Mouse (Mus musculus) retina, postnatal 1 day (tissue): Measurements from ENCODE around the gene Traf5.

Experiments used
- DNase-seq: peaks from one replicate; pipeline ENCODE4 v3.0.0-alpha.2; 2012

Gene Traf5

GRCm38 (mm10) chr1:192090689-192091567, 1.4 kb downstream of the Traf5 start:
- DNase-seq = no peak

- no peak for DNase-seq
Measured at GRCm38 (mm10) chr1:192090281-192090680, 2.1 kb downstream of the Traf5 start.

GRCm38 (mm10) chr1:192089208-192090166, 2.9 kb downstream of the Traf5 start:
- DNase-seq = peak; percentile 21

- no peak for DNase-seq
Measured at GRCm38 (mm10) chr1:192088011-192088410, 4.3 kb downstream of the Traf5 start.

- DNase-seq = no peak
Measured at GRCm38 (mm10) chr1:192087098-192087497, 5.3 kb downstream of the Traf5 start.

GRCm38 (mm10) chr1:192086279-192087037, 5.9 kb downstream of the Traf5 start:
- DNase-seq = no peak

- DNase-seq = no peak
Measured at GRCm38 (mm10) chr1:192085218-192085617, 7.1 kb downstream of the Traf5 start.

GRCm38 (mm10) chr1:192082646-192083045, 9.7 kb downstream of the Traf5 start:
- DNase-seq = no peak

GRCm38 (mm10) chr1:192081129-192081528, 11.2 kb downstream of the Traf5 start:
- DNase-seq = no peak

GRCm38 (mm10) chr1:192079121-192079520, 13.2 kb downstream of the Traf5 start:
- no peak for DNase-seq

GRCm38 (mm10) chr1:192078406-192078805, 14.0 kb downstream of the Traf5 start:
- DNase-seq = no peak

- no peak for DNase-seq
Measured at GRCm38 (mm10) chr1:192076796-192077535, 15.4 kb downstream of the Traf5 start.

- DNase-seq = no peak
Measured at GRCm38 (mm10) chr1:192076101-192076500, 16.3 kb downstream of the Traf5 start.

GRCm38 (mm10) chr1:192074824-192075223, 17.5 kb downstream of the Traf5 start:
- no peak for DNase-seq

- no peak for DNase-seq
Measured at GRCm38 (mm10) chr1:192072426-192072825, 19.9 kb downstream of the Traf5 start.

GRCm38 (mm10) chr1:192070618-192071051, 21.7 kb downstream of the Traf5 start:
- DNase-seq = peak; percentile 48

GRCm38 (mm10) chr1:192069971-192070591, 22.3 kb downstream of the Traf5 start:
- peak; percentile 30 for DNase-seq

GRCm38 (mm10) chr1:192068188-192068587, 24.2 kb downstream of the Traf5 start:
- no peak for DNase-seq

GRCm38 (mm10) chr1:192066956-192067355, 25.4 kb downstream of the Traf5 start:
- DNase-seq = no peak

GRCm38 (mm10) chr1:192063209-192063946, 29.0 kb downstream of the Traf5 start:
- DNase-seq = no peak

- no peak for DNase-seq
Measured at GRCm38 (mm10) chr1:192062682-192063081, 29.7 kb downstream of the Traf5 start.
